Mouse (Mus musculus): Measurements from ENCODE around the gene Clcnka.

DNA sequence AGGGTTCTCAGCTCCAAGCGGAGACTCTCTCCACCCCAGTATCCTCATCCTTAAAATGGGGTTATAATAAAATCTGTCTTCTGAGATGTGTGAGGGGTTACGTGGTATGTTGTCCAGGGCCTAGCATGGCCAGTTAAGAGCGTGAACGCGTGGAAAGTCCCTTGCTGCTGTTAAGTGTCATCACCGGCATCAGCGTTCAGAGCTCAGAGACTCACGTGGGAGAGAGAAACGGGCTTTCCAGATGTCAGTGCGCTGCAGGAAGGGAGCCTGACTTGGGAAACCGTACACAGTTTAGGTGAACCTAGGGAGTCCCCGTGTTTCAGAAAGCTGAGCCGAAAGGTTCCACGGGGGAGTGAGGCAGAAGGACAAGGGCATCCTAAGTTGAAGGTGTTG is 46.8 kb upstream of the Clcnka start:
- TF ChIP-seq CTCF (IDR thresholded peaks at IDR 0.05; ENCODE audit: extremely low read depth, insufficient read depth, insufficient read length, insufficient replicate concordance) = no peak
- TF ChIP-seq POLR2A (IDR thresholded peaks at IDR 0.05; ENCODE audit: low read depth, low read length) = no peak
